Mouse (Mus musculus): ENCODE results near the gene Gm3415. TPM values are rescaled to one million over a fixed set of nuclear protein-coding genes. Genes with fewer than 3 reads are reported as not detected.
"Not testable (repeated sequence)": the region's sequence is repeated elsewhere in the genome, so short reads cannot be mapped to it uniquely, and the experiment has no call there.

Gm3415 gene
- total RNA-seq, 2 experiments from 2014 or later: not detected

- no peak for ATAC-seq (replicated peaks; ENCODE audit: low FRiP score, poor library complexity, severe bottlenecking)
Measured at GRCm38 (mm10) chr5:146598215-146599119, 42.5 kb downstream of the Gm3415 start.

- not testable (repeated sequence) for ATAC-seq (replicated peaks; ENCODE audit: low FRiP score, poor library complexity, severe bottlenecking)
Measured at GRCm38 (mm10) chr5:146599216-146599615, 43.3 kb downstream of the Gm3415 start.

DNA sequence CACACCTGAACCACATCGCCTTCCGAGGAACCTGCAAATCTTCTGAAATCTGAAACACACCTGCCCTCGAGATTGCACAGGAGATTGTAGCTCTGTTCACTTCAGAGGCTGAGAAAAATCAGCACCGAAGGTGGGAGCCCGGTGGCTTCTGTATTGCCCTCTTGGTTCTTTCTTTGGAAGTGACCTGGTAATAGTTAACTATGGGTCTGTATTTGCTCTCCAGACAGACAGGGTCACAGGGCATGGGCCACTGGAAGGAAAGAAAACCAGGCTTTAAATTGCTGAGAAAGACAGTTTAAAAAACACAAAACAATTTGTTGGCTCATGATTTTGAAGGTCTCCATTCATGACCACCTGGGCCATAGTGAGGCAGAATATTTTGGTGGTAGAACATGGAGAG, 44.0 kb downstream of the Gm3415 start:
- no peak for ATAC-seq (replicated peaks; ENCODE audit: low FRiP score, poor library complexity, severe bottlenecking)

- no peak for ATAC-seq (replicated peaks; ENCODE audit: low FRiP score, poor library complexity, severe bottlenecking)
Measured at GRCm38 (mm10) chr5:146606221-146606620, 50.3 kb downstream of the Gm3415 start.

- ATAC-seq (replicated peaks; ENCODE audit: low FRiP score, poor library complexity, severe bottlenecking): no peak
Measured at GRCm38 (mm10) chr5:146606895-146607294, 51.0 kb downstream of the Gm3415 start.

GRCm38 (mm10) chr5:146607816-146608215, 51.9 kb downstream of the Gm3415 start:
- no peak for ATAC-seq (replicated peaks; ENCODE audit: low FRiP score, poor library complexity, severe bottlenecking)

Other genes with a start within 250 kb of the Gm3415 start
- gene Wasf3, start 171.2 kb upstream of the Gm3415 start, total RNA-seq (2015; ENCODE audit: low replicate concordance): not detected in 2 replicates
- gene Wasf3, start 171.2 kb upstream of the Gm3415 start, total RNA-seq (2017; ENCODE audit: low replicate concordance): not detected in 2 replicates
- not detected in 2 replicates for gene Gm6408, start 74.2 kb upstream of the Gm3415 start, total RNA-seq (2015; ENCODE audit: low replicate concordance)
- not detected in 2 replicates for gene Gm6408, start 74.2 kb upstream of the Gm3415 start, total RNA-seq (2017; ENCODE audit: low replicate concordance)
- gene Gm6370, start 64.8 kb upstream of the Gm3415 start, total RNA-seq (2015; ENCODE audit: low replicate concordance): not detected in 2 replicates
- gene Gm6370, start 64.8 kb upstream of the Gm3415 start, total RNA-seq (2017; ENCODE audit: low replicate concordance): not detected in 2 replicates
- gene 4930449I24Rik, start 53.7 kb upstream of the Gm3415 start, total RNA-seq (2015; ENCODE audit: low replicate concordance): not detected in 2 replicates
- not detected in 2 replicates for gene 4930449I24Rik, start 53.7 kb upstream of the Gm3415 start, total RNA-seq (2017; ENCODE audit: low replicate concordance)
- gene Gm3402, start 42.0 kb upstream of the Gm3415 start, total RNA-seq (2015; ENCODE audit: low replicate concordance): not detected in 2 replicates
- not detected in 2 replicates for gene Gm3402, start 42.0 kb upstream of the Gm3415 start, total RNA-seq (2017; ENCODE audit: low replicate concordance)
- gene Gm3404, start 30.3 kb upstream of the Gm3415 start, total RNA-seq (2015; ENCODE audit: low replicate concordance): not detected in 2 replicates
- not detected in 2 replicates for gene Gm3404, start 30.3 kb upstream of the Gm3415 start, total RNA-seq (2017; ENCODE audit: low replicate concordance)
- not detected in 2 replicates for gene Gm3409, start 18.5 kb upstream of the Gm3415 start, total RNA-seq (2015; ENCODE audit: low replicate concordance)
- not detected in 2 replicates for gene Gm3409, start 18.5 kb upstream of the Gm3415 start, total RNA-seq (2017; ENCODE audit: low replicate concordance)
- gene Gpr12, start 29.1 kb downstream of the Gm3415 start, total RNA-seq (2015; ENCODE audit: low replicate concordance): not detected in 2 replicates
- gene Gpr12, start 29.1 kb downstream of the Gm3415 start, total RNA-seq (2017; ENCODE audit: low replicate concordance): 0.23 and 0.51 TPM in 2 replicates
- gene Usp12, start 238.9 kb downstream of the Gm3415 start, total RNA-seq (2015; ENCODE audit: low replicate concordance): 8.6 and 15.1 TPM in 2 replicates
- 9.2 and 10.3 TPM in 2 replicates for gene Usp12, start 238.9 kb downstream of the Gm3415 start, total RNA-seq (2017; ENCODE audit: low replicate concordance)

All from erythroid progenitor cell, adult 5-6 weeks (primary cell).